7 mouse cellular contexts compared by ENCODE assay signal in the genomic region with DNA sequence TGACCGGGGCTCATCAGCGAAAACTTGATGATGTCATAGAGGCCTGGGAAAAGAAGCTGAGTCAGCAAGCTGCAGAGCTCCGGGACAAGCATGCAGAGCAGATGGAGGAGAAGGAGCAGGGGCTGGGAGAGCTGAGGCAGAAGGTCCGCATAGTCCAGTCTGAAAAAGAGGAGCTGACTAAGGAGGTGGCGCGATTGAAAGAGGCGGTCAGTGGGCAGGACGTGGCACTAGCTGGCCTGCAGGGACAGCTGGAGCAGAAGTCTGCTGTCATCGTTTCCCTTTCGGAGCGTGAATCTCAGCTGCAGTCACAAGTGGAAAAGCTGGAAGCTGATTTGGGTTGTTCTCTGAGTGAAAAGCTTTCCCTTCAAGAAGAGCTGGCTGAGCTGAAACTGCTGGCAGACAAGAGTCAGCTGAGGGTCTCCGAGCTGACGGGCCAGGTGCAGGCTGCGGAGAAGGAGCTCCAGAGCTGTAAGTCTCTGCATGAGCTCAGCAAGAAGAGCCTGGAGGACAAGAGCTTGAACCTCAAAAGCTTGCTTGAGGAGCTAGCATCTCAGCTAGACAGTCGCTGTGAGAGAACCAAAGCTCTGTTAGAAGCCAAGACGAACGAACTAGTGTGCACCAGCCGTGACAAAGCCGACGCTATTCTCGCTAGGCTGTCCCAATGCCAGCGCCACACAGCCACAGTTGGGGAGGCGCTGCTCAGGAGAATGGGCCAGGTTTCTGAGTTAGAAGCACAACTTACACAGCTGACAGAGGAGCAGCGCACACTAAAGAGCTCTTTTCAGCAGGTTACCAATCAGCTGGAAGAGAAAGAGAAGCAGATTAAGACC. TPM values are rescaled to one million over a fixed set of nuclear protein-coding genes. Genes with fewer than 3 reads are reported as not detected.
DNase-seq lines count a peak whose midpoint lies in the region; ATAC-seq and TF ChIP-seq lines count a peak whose summit lies in the region.

No protein-coding gene starts in this region.

- H3K9me3 ChIP-seq in midbrain, postnatal 0 days (ENCODE audit: low read length): no peaks in the 10 kb centered on the region
- H3K9me3 ChIP-seq in midbrain, embryonic 16.5 days (replicated peaks; ENCODE audit: control insufficient read depth, low read length, poor library complexity, severe bottlenecking): no peaks in the 10 kb centered on the region
- H3K9me3 ChIP-seq in kidney, embryonic 14.5 days (ENCODE audit: control insufficient read depth, low read length): no peaks in the 10 kb centered on the region

- TF ChIP-seq CTCF in midbrain, postnatal 0 days (IDR thresholded peaks at IDR 0.05): no peak
- no peak; the same call in none of the 2 replicates for TF ChIP-seq CTCF in left cerebral cortex, adult 2 months (IDR thresholded peaks at IDR 0.05)

- DNase-seq in midbrain, postnatal 0 days (ENCODE audit: low spot score): peak; percentile 43
- peak; percentile 44 for DNase-seq in heart, adult 8-10 months (ENCODE audit: low spot score)
- peak; percentile 37 to 65 for DNase-seq in left cerebral cortex, adult 2 months (ENCODE audit: extremely low spot score in 1 of 2, low spot score in 2 of 2)
- peak; percentile 30 to 64 for DNase-seq in right cerebral cortex, postnatal 36 days (ENCODE audit: low spot score in 2 of 2)
- DNase-seq in spleen, adult 12 weeks (ENCODE audit: low spot score): no peak

- peaks cover 66% of the 10 kb centered on the region for H3K36me3 ChIP-seq in midbrain, postnatal 0 days (ENCODE audit: insufficient read depth, low read length)
- peaks cover 50% of the 10 kb centered on the region for H3K36me3 ChIP-seq in midbrain, embryonic 16.5 days (ENCODE audit: control insufficient read depth, insufficient read depth, low read length)
- peaks cover 86% of the 10 kb centered on the region for H3K36me3 ChIP-seq in kidney, embryonic 14.5 days (ENCODE audit: control insufficient read depth, insufficient read depth, low read length)

- no peak overlapping the region for H3K9ac ChIP-seq in midbrain, postnatal 0 days (replicated peaks; ENCODE audit: low read length, poor library complexity, severe bottlenecking)
- H3K9ac ChIP-seq in midbrain, embryonic 16.5 days (ENCODE audit: low read depth, low read length): no peak overlapping the region
- H3K9ac ChIP-seq in kidney, embryonic 14.5 days (ENCODE audit: low read depth, low read length): no peak overlapping the region

- H3K4me1 ChIP-seq in midbrain, postnatal 0 days (ENCODE audit: insufficient read depth, low read length): no peaks in the 10 kb centered on the region
- H3K4me1 ChIP-seq in midbrain, embryonic 16.5 days (ENCODE audit: control insufficient read depth, insufficient read depth, low read length): no peaks in the 10 kb centered on the region
- H3K4me1 ChIP-seq in kidney, embryonic 14.5 days (ENCODE audit: control insufficient read depth, insufficient read depth, low read length): no peaks in the 10 kb centered on the region

- H3K4me2 ChIP-seq in midbrain, postnatal 0 days (ENCODE audit: low read depth, low read length, poor library complexity, severe bottlenecking): no peak overlapping the region
- no peak overlapping the region for H3K4me2 ChIP-seq in midbrain, embryonic 16.5 days (ENCODE audit: low read length)
- H3K4me2 ChIP-seq in kidney, embryonic 14.5 days (replicated peaks; ENCODE audit: low read depth, low read length): no peak overlapping the region

- no peaks in the 10 kb centered on the region for H3K27me3 ChIP-seq in midbrain, postnatal 0 days (ENCODE audit: insufficient read depth, low read length)
- H3K27me3 ChIP-seq in midbrain, embryonic 16.5 days (ENCODE audit: control insufficient read depth, insufficient read depth, low read depth, low read length): no peaks in the 10 kb centered on the region
- H3K27me3 ChIP-seq in kidney, embryonic 14.5 days (ENCODE audit: control insufficient read depth, insufficient read depth, low read length): no peaks in the 10 kb centered on the region

- ATAC-seq in midbrain, postnatal 0 days (ENCODE audit: low FRiP score): 0 out of 2 replicates have a peak, but pooled peaks have one; percentile 20
- no peak for ATAC-seq in midbrain, embryonic 16.5 days
- no peak for ATAC-seq in kidney, embryonic 14.5 days (ENCODE audit: low FRiP score, low TSS enrichment)

- H3K4me3 ChIP-seq in midbrain, postnatal 0 days (ENCODE audit: low read depth, low read length): no peak overlapping the region
- no peak overlapping the region for H3K4me3 ChIP-seq in midbrain, embryonic 16.5 days (ENCODE audit: low read depth, low read length)
- no peak overlapping the region for H3K4me3 ChIP-seq in left cerebral cortex, adult 2 months
- H3K4me3 ChIP-seq in kidney, embryonic 14.5 days (ENCODE audit: low read length): no peak overlapping the region

- WGBS in midbrain, postnatal 0 days: 62% methylated on average over 24 of the region's 24 CpGs
- WGBS in midbrain, embryonic 16.5 days: 78% methylated on average over 24 of the region's 24 CpGs
- WGBS in kidney, embryonic 14.5 days: 89% methylated on average over 24 of the region's 24 CpGs

- intact Hi-C loops in left cerebral cortex, adult 2 months (cut with DNase I): no loop called here

- H3K27ac ChIP-seq in midbrain, postnatal 0 days (ENCODE audit: low read depth, low read length): peak overlapping the region; percentile 43; the same call in 1 of the 2 replicates
- no peak overlapping the region for H3K27ac ChIP-seq in midbrain, embryonic 16.5 days (ENCODE audit: low read length)
- H3K27ac ChIP-seq in left cerebral cortex, adult 2 months: peak overlapping the region; percentile 67; the same call in 1 of the 2 replicates
- no peak overlapping the region for H3K27ac ChIP-seq in kidney, embryonic 14.5 days (ENCODE audit: low read depth, low read length)

RNA-seq across cellular contexts. Expression of gene Itga9, which starts 49.3 kb away (rescaled TPM):
- total RNA-seq in midbrain, postnatal 0 days (2014; rRNA removed): 6.9 and 8.2 TPM in 2 replicates
- polyA plus RNA-seq in midbrain, postnatal 0 days (2015; fragmentation: Nextera tagmentation; extraction: Ambion mirVana): 0.82 and 1.1 TPM in 2 replicates
- polyA plus RNA-seq in midbrain, embryonic 16.5 days (2015; fragmentation: Nextera tagmentation; extraction: Ambion mirVana): 0.97 and 1.0 TPM in 2 replicates
- total RNA-seq in heart, adult 8-10 months (2022): 10 to 100 TPM; 24.9 to 42.6 (median 36.7) TPM
- total RNA-seq in left cerebral cortex, adult 2 months (2021): 1 to 10 TPM; 8.2 to 8.3 TPM
- polyA plus RNA-seq in kidney, embryonic 14.5 days (2014; fragmentation: Nextera tagmentation; extraction: Ambion mirVana): 16.6 and 31.9 TPM in 2 replicates

RNA-seq across cellular contexts. Expression of gene Golga4, which starts 51.1 kb away (rescaled TPM):
- total RNA-seq in midbrain, postnatal 0 days (2014; rRNA removed): 34.5 and 57.9 TPM in 2 replicates
- polyA plus RNA-seq in midbrain, postnatal 0 days (2015; fragmentation: Nextera tagmentation; extraction: Ambion mirVana): 21.0 and 26.2 TPM in 2 replicates
- polyA plus RNA-seq in midbrain, embryonic 16.5 days (2015; fragmentation: Nextera tagmentation; extraction: Ambion mirVana): 41.5 and 44.2 TPM in 2 replicates
- 100 to 1,000 TPM; 361 to 439 (median 426) TPM for total RNA-seq in heart, adult 8-10 months (2022)
- total RNA-seq in left cerebral cortex, adult 2 months (2021): 100 to 1,000 TPM; 108 to 110 TPM
- 54.5 and 70.7 TPM in 2 replicates for polyA plus RNA-seq in kidney, embryonic 14.5 days (2014; fragmentation: Nextera tagmentation; extraction: Ambion mirVana)

Comparison
In these comparisons a context has a peak if more than half of its experiments do, and no peak if none do; other contexts are left out.
1. H3K27ac ChIP-seq: peak in midbrain, postnatal 0 days (single experiment) and left cerebral cortex, adult 2 months (single experiment); none in midbrain, embryonic 16.5 days (single experiment) and kidney, embryonic 14.5 days (single experiment).